Mouse (Mus musculus): ENCODE results near the gene Olfr1098. TPM values are rescaled to one million over a fixed set of nuclear protein-coding genes. Genes with fewer than 3 reads are reported as not detected.

Gene Olfr1098
- polyA plus RNA-seq (2012; rRNA removed), result not detected in 2 replicates
- not detected in 2 replicates for polyA plus RNA-seq (2014; fragmentation: Nextera tagmentation; extraction: Ambion mirVana)

- Histone ChIP-seq H3K4me2 (ENCODE audit: low read depth) (no peak within 1 kb of the TSS), H3K9ac (replicated peaks) (no peak within 1 kb of the TSS), H3K27me3 (ENCODE audit: control insufficient read depth, insufficient read depth, low read length) (no peaks in the 10 kb centered on the region), H3K27ac (no peak within 1 kb of the TSS), H3K4me3 (ENCODE audit: insufficient read depth in 1 of 2, low read depth in 2 of 2, low read length in 2 of 2) (no peak within 1 kb of the TSS), H3K36me3 (replicated peaks; ENCODE audit: control insufficient read depth, insufficient read depth, low read depth) (no peaks in the 10 kb centered on the region), H3K9me3 (ENCODE audit: control insufficient read depth, low read length) (no peaks in the 10 kb centered on the region), H3K4me1 (replicated peaks; ENCODE audit: control insufficient read depth in 2 of 2, insufficient read depth in 2 of 2, low read length in 1 of 2) (no peaks in the 10 kb centered on the region)
- ATAC-seq (ENCODE audit: insufficient read depth) (no peak), DNase-seq (ENCODE audit: low read depth in 3 of 3, low spot score in 3 of 3) (no peak)
- TF ChIP-seq CTCF (IDR thresholded peaks at IDR 0.05; ENCODE audit: low read depth) (no peak), EP300 (IDR thresholded peaks at IDR 0.05; ENCODE audit: low read depth) (no peak)
- WGBS (ENCODE audit: insufficient replicate concordance), result 73% methylated on average over 1 of the region's 1 CpGs
Measured at GRCm38 (mm10) chr2:86924445-86924844, at the start of gene Olfr1098. Gene Olfr1098, minus strand, starts transcription at chr2:86924545.

- no peak within 1 kb of the TSS for H3K4me3 ChIP-seq (ENCODE audit: insufficient read depth in 1 of 2, low read depth in 2 of 2, low read length in 2 of 2)
- H3K27ac ChIP-seq, result no peak within 1 kb of the TSS
- TF ChIP-seq CTCF (IDR thresholded peaks at IDR 0.05; ENCODE audit: low read depth) (no peak), EP300 (IDR thresholded peaks at IDR 0.05; ENCODE audit: low read depth) (no peak)
- 51% methylated on average over 1 of the region's 1 CpGs for WGBS (ENCODE audit: insufficient replicate concordance)
- no peaks in the 10 kb centered on the region for H3K27me3 ChIP-seq (ENCODE audit: control insufficient read depth, insufficient read depth, low read length)
- no peaks in the 10 kb centered on the region for H3K4me1 ChIP-seq (replicated peaks; ENCODE audit: control insufficient read depth in 2 of 2, insufficient read depth in 2 of 2, low read length in 1 of 2)
- no peak within 1 kb of the TSS for H3K9ac ChIP-seq (replicated peaks)
- DNase-seq (ENCODE audit: low read depth in 3 of 3, low spot score in 3 of 3) (no peak), ATAC-seq (ENCODE audit: insufficient read depth) (no peak)
- no peak within 1 kb of the TSS for H3K4me2 ChIP-seq (ENCODE audit: low read depth)
- H3K9me3 ChIP-seq (ENCODE audit: control insufficient read depth, low read length), result no peaks in the 10 kb centered on the region
- no peaks in the 10 kb centered on the region for H3K36me3 ChIP-seq (replicated peaks; ENCODE audit: control insufficient read depth, insufficient read depth, low read depth)
Measured at GRCm38 (mm10) chr2:86960593-86960992, 36.2 kb upstream of the Olfr1098 start, which contains the start of gene Olfr1099. Gene Olfr1099, minus strand, starts transcription at chr2:86960693.

GRCm38 (mm10) chr2:86926557-86926956, 2.2 kb upstream of the Olfr1098 start:
- Histone ChIP-seq H3K9me3 (ENCODE audit: control insufficient read depth, low read length) (no peaks in the 10 kb centered on the region), H3K4me2 (ENCODE audit: low read depth) (no peak overlapping the region), H3K36me3 (replicated peaks; ENCODE audit: control insufficient read depth, insufficient read depth, low read depth) (no peaks in the 10 kb centered on the region), H3K27ac (no peak overlapping the region), H3K4me1 (replicated peaks; ENCODE audit: control insufficient read depth in 2 of 2, insufficient read depth in 2 of 2, low read length in 1 of 2) (no peaks in the 10 kb centered on the region), H3K27me3 (ENCODE audit: control insufficient read depth, insufficient read depth, low read length) (no peaks in the 10 kb centered on the region), H3K9ac (replicated peaks) (no peak overlapping the region), H3K4me3 (ENCODE audit: insufficient read depth in 1 of 2, low read depth in 2 of 2, low read length in 2 of 2) (no peak overlapping the region)
- DNase-seq (ENCODE audit: low read depth in 3 of 3, low spot score in 3 of 3), result no peak
- no peak for ATAC-seq (ENCODE audit: insufficient read depth)
- no peak for TF ChIP-seq EP300 (IDR thresholded peaks at IDR 0.05; ENCODE audit: low read depth)
- TF ChIP-seq CTCF (IDR thresholded peaks at IDR 0.05; ENCODE audit: low read depth), result no peak

GRCm38 (mm10) chr2:86905647-86906046, 18.7 kb downstream of the Olfr1098 start:
- DNase-seq (ENCODE audit: low read depth in 3 of 3, low spot score in 3 of 3) (no peak), ATAC-seq (ENCODE audit: insufficient read depth) (no peak)
- no peak overlapping the region for H3K4me3 ChIP-seq (ENCODE audit: insufficient read depth in 1 of 2, low read depth in 2 of 2, low read length in 2 of 2)
- H3K4me1 ChIP-seq (replicated peaks; ENCODE audit: control insufficient read depth in 2 of 2, insufficient read depth in 2 of 2, low read length in 1 of 2), result no peaks in the 10 kb centered on the region
- H3K27ac ChIP-seq, result no peak overlapping the region
- no peaks in the 10 kb centered on the region for H3K36me3 ChIP-seq (replicated peaks; ENCODE audit: control insufficient read depth, insufficient read depth, low read depth)
- H3K9me3 ChIP-seq (ENCODE audit: control insufficient read depth, low read length), result no peaks in the 10 kb centered on the region
- H3K27me3 ChIP-seq (ENCODE audit: control insufficient read depth, insufficient read depth, low read length), result no peaks in the 10 kb centered on the region
- no peak overlapping the region for H3K9ac ChIP-seq (replicated peaks)
- TF ChIP-seq CTCF (IDR thresholded peaks at IDR 0.05; ENCODE audit: low read depth) (no peak), EP300 (IDR thresholded peaks at IDR 0.05; ENCODE audit: low read depth) (no peak)
- H3K4me2 ChIP-seq (ENCODE audit: low read depth), result no peak overlapping the region
- 58% methylated on average over 2 of the region's 2 CpGs for WGBS (ENCODE audit: insufficient replicate concordance)

- no peak for TF ChIP-seq EP300 (IDR thresholded peaks at IDR 0.05; ENCODE audit: low read depth)
- 70% methylated on average over 1 of the region's 1 CpGs for WGBS (ENCODE audit: insufficient replicate concordance)
- Histone ChIP-seq H3K27ac (no peak within 1 kb of the TSS), H3K4me3 (ENCODE audit: insufficient read depth in 1 of 2, low read depth in 2 of 2, low read length in 2 of 2) (no peak within 1 kb of the TSS), H3K9me3 (ENCODE audit: control insufficient read depth, low read length) (no peaks in the 10 kb centered on the region), H3K4me2 (ENCODE audit: low read depth) (no peak within 1 kb of the TSS), H3K4me1 (replicated peaks; ENCODE audit: control insufficient read depth in 2 of 2, insufficient read depth in 2 of 2, low read length in 1 of 2) (no peaks in the 10 kb centered on the region), H3K27me3 (ENCODE audit: control insufficient read depth, insufficient read depth, low read length) (no peaks in the 10 kb centered on the region), H3K36me3 (replicated peaks; ENCODE audit: control insufficient read depth, insufficient read depth, low read depth) (no peaks in the 10 kb centered on the region), H3K9ac (replicated peaks) (no peak within 1 kb of the TSS)
- ATAC-seq (ENCODE audit: insufficient read depth) (no peak), DNase-seq (ENCODE audit: low read depth in 3 of 3, low spot score in 3 of 3) (no peak)
Measured at GRCm38 (mm10) chr2:86892116-86892515, 32.2 kb downstream of the Olfr1098 start, which contains the start of gene Olfr1097. Gene Olfr1097, minus strand, starts transcription at chr2:86892216.

Measured in liver, embryonic 14.5 days (tissue).